Mouse (Mus musculus) cerebellum, adult 8-10 months (tissue): Measurements from ENCODE around the gene Prickle1.

Experiments used
- DNase-seq: peaks from one replicate; pipeline ENCODE4 v3.0.0; 2022

Gene Prickle1

DNA sequence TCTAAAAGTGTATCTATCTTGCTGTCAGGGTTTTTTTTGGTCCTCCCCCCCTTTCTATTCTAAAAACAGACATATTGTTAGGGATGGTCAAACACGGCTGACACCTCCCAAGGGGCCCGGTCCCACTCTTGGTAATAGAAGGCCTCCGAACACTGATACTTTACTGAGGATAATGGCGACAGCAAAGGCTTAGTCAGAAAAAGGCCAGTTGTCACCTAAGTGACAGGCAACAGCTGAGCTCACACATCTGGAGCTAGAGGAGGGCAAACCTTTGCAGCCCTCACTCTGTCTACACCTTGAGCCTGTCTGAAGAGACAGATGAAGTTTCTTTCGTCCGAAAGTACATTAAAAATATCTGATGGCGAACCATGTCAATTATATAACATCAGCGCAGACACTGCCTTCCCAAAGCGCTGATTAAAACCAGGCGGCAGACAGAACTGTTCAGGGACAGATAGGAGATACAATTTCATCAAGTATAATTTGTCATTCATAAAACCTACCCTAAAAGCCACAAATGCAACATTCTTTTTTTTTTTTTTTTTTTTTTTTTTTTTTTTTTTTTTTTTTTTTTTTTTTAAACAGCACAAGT is 1.3 kb downstream of the Prickle1 start:
- DNase-seq: no peak

DNA sequence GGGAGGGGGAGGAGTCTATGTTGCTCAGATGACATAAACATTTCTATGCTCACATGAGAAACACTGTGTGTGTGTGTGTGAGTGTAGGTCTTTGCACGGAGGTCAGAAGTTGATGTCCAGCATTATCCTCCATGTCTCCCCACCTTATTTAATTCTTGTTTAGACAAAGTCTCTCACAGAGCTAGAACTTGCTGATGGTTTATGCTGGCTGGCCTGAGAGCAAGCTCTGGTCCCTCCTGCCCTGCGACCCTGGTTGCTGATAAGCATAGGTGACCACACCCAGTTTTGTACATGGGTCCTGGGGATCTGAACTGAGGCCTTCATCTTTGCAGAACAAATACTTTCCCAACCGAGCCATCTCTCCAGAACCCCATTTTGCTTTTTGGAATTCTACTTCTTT is 3.1 kb downstream of the Prickle1 start:
- no peak for DNase-seq

DNA sequence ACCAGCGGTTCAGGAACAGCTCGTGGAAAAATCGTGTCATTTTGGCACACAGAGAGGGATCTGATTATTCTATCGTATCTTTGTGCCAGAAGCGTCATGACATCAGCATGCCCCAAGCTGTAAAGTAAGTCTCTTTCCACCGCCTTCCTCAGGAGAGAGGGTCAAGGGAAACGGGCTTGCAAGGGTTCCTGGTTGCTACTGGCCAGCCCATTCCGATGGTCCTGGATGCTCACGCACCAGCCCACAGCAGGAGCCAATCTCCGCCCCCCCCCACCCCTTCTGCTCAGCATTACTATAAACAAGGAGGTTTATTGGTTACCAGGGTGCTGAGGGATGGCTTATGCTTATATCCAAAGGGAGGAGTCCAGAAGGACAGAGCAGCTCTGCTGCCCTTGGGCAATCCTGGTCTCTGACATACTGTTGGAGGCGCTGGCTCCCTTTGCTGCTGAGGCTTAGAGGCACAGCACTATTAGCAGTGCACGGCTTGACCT is 3.8 kb downstream of the Prickle1 start:
- DNase-seq: no peak

DNA sequence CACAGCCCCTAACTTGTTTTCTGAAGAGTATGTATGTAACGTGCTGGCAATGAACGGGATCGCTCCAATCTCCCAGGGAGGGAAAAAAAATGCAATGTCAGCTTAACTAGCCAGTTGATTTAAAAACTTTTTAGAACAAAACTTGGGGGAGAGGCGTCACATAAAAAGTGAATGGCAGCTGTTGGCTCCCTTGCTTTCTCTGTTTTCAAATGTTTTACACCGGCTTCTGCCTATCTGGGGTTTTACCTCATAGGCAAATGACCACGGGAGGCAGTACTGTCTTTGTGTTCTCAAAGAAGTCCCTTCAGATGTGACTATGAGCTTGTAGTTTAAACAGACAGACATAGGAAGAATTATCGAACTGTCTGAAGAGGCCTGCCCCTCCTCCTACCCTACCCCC is 4.3 kb downstream of the Prickle1 start:
- DNase-seq: no peak

DNA sequence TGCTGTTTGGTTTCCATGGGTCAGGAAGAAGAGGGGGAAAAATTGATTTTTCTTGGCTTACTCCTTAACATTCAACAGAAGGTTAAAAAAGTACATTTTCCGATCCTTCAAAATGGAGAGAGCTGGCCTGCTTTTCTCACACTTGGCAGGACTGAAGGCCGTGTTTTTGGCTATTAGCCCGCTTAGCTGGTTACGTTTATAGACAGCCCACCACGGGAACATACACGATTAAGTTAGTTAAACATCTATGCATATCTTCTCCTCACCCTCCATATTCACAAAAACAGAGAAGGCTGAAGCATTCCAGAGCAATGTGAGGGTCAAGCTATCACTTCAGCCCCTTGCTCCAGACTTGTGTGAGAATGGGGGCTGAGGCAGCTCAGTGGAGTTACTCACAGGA is 7.3 kb downstream of the Prickle1 start:
- no peak for DNase-seq

DNA sequence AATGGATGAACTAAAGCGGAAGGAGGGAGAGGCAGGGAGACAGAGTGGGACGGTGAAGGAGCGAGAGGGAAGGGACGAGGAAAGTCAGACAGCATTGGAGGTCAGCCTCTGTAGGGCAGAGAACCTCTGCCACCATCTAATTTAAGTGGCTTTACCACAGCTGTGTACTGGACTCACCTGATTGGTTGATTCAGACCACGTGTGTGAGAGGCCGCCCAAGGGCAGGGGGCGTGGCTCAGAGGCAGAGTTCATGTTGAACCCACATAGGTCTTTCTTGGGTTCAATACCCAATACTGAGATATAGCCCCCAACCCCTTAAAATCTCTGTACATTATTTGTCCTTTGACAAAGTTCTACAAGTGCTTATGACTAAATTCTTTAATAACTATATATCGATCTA is 8.0 kb downstream of the Prickle1 start:
- DNase-seq: no peak

DNA sequence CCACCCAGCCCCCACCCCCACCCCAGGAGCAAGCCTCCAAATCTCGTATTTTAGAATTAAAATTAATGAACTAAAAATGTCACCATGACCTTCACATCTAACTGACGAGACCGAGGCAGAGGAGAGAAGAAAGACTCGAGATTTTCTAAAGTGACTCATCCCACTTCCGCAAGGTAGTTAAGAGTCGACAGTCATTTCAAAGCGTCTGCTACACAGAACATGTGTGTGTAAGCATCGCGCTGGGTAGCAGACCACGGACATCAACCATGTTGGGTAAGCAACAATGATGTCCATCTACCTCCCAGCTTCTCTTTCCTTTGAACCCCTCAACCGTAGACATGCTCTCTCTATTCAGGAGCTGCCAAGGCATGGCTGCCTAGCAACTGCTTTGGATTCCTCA is 12.6 kb downstream of the Prickle1 start:
- DNase-seq: no peak

DNA sequence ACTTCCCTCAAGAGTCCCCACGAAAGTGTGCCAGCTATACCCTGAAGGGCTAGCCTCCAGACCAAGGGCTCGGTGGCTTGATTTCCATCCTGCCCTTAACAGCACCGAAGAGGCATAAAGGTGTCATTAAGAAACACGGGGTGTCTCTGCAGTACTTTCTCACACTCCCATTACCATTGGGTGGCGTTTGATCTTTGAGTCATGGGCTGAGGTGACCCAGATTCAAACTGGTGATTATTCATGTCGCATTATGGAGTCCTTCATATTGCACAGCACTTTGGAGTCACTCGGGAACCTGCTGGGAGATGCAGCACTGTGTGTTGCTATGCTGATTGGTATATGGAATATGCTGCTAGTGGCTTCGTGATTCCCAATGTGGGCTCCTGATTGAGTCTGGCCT is 14.0 kb downstream of the Prickle1 start:
- no peak for DNase-seq

DNA sequence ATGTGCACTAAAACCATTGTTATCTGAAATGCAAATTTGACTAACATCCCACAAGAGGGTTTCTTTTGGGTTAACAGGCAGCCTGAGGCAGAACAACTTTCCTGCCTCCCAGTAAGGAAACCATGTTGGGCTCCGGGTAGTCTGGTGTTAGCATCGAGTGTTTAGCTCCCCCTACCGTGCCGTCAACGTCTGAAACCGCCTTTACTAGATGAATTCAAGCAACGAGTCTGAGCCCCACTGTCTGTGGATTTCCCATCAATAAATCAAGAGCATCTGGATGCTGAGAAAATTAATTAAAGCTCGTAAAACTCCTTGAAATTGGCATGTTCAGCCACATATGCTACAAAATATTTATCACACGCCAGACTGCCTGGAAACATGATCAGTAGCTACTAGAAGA is 15.8 kb downstream of the Prickle1 start:
- DNase-seq: no peak

DNA sequence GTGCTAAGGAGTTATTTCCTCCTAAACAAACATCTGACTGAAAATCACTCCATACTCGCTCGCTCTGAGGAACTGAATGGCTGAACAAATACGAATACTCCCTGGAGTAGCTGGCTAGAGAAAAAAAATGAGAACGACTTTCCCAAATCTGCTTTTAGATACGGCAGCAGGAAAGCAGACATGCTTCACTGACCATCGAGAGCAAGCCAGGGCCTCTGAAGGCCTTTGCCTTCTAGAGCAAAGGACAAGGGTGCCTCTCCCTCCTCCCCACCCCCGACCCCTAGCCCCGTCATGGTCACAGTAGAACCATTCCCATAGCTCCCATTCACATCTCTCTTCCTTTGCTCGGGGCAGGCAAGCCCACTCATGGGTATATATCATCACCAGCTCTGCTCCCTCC is 16.6 kb downstream of the Prickle1 start:
- DNase-seq: no peak

DNA sequence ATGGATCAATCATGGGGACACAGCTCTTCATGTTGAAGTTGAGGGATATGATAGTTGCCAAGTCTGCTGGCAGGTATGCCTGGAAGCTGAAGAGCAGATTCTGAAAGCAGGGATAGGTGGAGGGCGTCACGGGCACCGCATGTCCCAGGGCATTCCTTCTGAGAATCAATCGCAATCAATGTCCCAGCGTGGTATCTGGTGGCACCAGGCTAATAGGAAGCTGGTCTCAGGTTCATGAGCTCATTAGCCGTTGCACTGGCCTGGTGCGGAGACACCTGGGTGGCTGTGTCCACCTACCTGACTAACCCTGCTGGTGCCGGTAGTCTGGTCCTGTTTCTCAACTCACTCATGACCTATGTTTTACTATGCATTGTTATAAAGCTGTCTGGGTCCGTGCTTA is 19.3 kb downstream of the Prickle1 start:
- DNase-seq: no peak

DNA sequence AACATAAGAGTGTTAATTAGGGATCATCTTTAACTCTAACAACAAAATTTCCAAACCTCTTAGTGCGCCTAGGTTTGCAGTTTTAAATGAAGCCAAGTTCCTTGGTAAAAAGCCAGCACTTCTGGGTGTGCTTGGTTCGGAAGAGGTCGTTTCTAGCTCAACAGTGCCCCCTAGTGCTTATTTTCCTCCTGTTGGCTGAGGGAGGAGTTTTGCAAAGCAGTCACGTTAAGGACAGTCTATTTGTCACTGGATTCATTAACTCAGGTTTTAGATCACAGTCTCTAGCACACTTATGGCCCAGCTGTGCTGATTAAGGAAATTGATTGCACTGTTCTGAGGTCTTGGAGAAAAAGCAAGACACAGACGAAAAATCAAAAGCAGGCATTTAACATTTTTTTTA is 19.8 kb downstream of the Prickle1 start:
- peak; percentile 78 for DNase-seq

DNA sequence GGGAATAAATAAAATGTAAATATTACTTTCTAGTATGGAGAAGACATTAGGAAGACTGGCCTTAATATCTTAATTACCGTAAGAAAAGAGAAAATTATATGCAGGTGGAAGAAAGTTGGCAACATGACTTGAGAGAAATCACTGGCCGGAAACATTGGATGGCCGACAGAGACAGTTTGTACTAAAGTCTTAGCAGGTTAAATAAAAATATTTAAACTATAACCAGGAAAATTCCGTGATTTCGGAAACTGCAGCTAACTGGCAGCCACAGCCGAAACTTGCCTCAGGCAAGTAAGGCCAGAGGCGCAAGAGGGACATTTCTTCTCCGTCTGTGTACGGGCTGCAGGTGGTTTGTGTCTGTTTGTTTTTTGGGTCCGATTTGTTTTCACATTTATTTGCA is 22.8 kb downstream of the Prickle1 start:
- DNase-seq: no peak

DNA sequence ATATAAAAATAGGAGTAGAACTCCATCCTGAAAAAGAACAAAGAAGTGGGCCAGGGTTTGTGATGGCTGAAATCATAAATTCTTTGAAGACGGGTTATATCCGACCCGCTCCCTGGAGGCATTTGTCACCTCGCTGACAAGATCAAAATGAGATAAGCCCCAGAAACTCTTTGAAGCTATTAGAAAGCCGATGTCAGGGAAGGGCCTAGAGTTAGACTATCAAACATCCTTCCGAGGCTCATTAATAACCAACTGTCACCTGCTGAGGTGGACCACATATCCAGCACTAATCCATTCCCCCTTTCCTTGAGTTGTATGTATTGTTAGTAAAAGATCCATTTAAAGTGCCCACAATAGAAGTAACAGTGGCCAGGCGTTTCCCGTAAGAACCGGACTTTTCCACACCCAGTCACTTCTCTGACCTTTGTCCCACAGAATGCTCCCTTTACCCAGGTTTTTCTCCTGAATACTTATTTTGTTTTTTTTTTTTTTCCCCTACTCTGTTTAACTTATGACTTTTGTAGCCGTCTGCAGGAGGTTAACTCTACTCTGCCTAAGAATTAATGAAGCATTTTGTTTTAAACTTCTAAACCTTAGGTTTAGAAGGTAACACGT is 24.7 kb downstream of the Prickle1 start:
- no peak for DNase-seq

DNA sequence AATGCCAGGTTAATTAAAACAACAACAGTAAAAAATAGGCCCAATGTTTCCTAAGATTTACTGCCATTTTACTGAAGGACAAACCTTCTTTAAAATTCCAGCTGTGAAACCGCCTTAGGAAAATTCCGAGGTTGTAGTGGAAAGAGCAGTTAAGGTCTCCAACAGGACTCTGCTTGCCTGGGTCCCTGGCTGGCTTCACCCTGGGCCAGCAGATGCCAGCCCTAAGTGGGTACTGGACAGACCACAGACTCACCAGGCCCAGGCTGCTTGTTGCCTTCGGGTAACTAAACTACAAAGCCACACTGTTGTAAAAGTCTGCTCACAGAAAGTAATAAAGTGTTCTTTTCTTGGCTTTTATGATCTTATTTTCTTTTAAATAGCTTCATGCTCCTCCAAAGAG is 26.8 kb downstream of the Prickle1 start:
- DNase-seq: no peak

DNA sequence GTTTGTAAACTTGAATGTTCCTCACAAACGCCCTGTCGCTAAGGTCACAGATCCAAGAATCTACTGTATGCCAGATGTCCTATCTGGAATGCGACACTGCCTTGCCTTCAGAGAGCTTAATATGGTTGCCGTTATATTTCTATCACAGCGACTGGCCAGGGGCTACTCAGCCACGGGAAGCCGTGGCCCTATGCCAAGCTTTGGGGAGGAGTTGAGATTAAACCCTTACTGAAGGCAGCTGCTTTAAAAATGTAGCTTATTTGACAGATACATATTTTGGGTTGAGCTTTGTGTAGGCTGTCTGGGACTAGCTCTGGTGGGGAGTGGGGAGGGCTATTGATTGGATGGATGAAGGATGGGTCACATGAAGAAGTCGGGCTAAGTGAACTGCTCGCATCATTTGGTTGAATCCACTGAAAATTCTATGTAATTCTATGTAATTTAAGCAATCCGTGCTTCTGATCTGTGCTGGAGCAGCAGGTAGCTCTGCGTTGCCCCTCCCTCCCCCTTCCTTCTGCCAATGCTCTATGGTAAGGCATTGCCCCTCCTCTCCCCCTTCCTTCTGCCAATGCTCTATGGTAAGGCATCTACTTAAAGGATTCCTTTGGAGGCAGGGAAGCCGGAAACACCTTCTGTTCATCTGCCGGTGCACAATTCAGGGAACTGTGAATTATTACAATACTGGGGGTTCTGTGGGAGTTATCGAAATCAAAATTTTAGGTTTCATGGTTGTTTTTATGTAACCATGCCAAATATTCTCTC is 28.0 kb downstream of the Prickle1 start:
- DNase-seq: no peak

DNA sequence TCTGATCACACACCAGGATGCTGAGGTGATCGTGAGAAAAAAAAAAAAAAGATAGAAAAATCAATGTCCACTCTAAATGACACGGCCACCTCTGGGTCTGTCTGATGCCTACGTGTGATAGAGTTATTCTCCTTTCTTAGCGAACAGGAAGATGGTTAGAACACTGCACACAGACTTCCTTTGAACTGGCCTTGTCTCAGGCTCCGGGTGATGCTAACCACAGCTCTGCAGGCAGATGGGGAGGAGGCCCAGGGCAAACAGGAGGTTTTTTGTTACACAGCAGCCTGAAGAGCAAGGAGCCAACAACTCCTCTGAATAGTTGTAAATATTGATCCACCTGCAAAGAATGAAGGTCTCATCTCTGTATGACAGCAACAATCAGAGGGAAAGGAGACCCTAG is 32.2 kb downstream of the Prickle1 start:
- DNase-seq: no peak

DNA sequence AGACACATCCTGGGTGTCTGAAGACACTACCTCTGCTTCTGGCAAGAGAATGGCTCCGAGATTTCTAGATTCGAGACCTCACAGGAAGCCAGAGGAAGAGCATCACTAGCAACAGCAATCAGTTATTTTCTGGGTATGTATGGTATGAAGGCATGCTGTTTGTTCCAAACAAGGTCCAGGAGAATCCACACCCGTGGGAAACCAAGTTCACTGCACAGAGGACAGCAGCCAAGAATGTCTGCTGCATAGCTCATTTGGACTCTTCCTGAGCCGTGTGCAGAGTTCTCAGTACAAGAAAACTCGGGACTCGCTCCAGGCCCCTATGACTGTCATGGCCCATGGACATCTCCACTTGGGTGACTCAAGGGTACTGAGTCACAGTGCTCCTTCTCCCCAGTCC is 34.2 kb downstream of the Prickle1 start:
- DNase-seq: no peak

DNA sequence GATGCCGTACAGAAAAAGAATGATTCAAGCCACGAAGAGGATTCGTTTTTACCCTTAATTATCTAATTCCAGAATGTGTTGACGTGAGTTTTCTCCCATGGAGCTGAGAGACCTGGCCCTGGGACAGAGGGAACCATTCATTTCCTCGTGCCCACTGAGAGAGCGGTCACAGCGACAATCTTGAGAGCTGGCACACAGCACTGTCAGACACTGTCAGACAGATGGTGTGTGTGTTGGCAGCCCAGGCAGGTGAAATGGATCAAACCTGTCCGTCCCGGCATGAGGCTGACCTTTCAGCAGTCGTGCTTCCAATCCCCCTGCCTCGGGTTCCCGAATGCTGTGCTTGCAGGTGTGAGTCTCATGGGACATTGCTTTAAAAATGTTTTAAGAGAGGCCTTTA is 37.3 kb downstream of the Prickle1 start:
- peak; percentile 57 for DNase-seq

DNA sequence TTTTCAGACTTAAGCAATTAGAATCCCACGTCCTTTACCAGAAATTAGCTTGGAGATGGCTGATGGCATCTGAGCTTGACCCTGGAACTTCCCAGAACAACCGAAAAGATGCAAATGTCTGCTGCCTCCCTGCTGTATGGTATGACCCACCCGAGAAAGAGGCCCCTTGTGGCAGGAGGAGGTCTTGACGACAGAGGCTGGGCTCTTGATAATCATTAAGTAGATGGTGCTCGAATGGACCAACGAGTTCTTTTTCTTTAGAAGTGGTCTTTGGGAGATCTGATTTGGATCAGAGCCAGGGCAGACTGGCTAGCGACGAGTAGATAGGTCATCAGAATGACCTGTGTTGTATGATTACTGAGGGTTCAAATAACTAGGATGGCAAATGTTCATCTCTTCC is 40.0 kb downstream of the Prickle1 start:
- DNase-seq: no peak

DNA sequence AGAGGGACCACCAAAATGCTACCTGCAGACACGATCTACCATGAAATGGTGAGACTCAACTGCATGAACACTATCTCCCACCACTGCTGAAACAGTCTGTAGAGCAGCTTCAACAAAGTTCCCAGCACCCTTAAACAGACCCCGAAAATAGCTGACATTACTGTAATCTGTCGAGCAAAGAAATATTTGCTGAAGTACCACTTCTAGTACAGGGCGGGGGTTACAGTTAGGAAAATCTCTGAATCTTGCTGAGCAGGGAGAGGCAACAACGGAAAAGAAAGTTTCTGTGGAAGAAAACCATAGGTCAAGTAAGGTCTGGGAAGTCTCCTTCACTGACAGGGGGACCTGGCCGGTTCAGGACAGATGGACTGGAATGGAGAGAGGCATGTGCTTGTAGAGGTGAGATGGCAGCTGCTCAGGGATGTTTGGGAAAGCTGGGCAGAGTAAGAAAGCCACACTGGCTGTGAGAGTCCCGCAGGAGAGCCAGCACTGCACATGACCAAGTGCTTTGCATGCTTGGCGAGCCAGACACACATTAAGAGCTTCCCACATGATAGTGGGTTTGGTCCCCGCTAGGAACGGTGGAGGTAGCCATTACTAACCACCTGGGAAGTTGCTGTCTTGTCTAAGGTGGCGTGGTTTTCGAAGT is 41.4 kb downstream of the Prickle1 start:
- no peak for DNase-seq

DNA sequence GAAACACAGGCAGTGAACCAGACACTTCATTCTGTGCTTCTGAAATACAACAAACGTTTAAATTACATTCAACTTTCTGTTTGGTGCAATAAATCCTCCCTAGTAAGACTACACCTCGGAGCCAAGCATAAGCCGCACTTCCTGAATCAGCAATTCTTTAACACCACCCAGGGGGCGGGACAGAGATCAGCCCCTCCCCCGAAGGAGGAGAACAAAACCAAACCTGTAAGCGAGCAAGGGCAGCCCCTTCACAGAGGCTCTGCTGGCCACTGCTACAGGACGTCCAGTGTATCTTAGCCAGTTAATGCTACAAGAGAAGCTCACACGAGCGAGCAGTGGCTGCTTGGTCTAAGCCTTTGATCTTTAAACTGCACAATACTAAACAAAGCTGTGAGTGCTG is 43.5 kb downstream of the Prickle1 start:
- no peak for DNase-seq

DNA sequence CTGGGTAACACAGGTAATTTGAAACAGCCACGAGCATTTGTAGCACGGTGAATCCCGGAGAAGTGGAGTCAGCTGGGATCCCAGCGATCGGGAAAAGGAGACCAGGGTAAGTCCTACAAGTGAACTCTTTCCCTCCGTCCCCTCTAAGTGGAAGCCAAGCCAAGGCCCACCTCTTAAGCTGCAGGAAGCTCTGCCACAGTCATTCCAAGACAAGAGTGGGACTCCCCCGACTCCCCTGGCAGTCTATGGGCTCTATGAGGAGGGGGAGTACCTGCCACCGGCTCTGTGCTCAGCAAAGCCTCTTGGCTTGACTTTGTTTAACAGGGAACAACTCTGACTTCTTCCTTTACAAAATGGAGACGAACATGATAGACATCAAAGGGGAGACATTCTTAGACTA is 47.4 kb downstream of the Prickle1 start:
- no peak for DNase-seq

DNA sequence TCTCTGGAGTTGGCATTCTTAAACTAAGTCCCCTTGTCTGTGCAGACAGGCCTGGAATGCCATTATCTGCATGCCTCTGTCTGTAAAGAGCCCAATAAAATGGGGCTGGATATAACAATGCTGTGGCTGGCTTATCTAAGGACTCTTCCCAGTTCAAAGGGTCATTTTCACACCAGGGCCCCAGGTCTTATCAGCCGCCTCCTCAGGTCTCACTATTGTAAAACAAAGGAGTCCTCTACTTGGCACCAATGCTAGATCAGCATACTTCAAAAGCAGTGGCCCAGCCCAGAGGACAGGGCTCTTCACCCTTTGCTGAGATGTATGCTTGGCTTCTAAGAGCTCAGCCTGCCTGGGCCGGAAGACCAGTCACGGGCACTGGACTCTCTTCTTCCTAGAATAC is 56.3 kb downstream of the Prickle1 start:
- no peak for DNase-seq
